10 mouse cellular contexts compared by ENCODE assay signal in genomic region chr6:29695290-29695674, GRCm38 (mm10). TPM values are rescaled to one million over a fixed set of nuclear protein-coding genes. Genes with fewer than 3 reads are reported as not detected.
DNase-seq lines count a peak whose midpoint lies in the region; ATAC-seq and TF ChIP-seq lines count a peak whose summit lies in the region.
"Had no signal": no experiment of that assay in that cellular context is flagged by ENCODE, and none has a peak within 500 bp of the region (broad histone marks: within the 10 kb centered on the region; RNA-seq: fewer than 3 reads in every experiment).

No protein-coding gene starts in this region.

- ATAC-seq in heart, embryonic 11.5 days (replicated peaks; ENCODE audit: insufficient number of reproducible peaks, low FRiP score, low TSS enrichment), result no peak
- ATAC-seq in neural tube, embryonic 12.5 days (ENCODE audit: low FRiP score, low read depth), result no peak
- no peak for ATAC-seq in limb, embryonic 13.5 days (ENCODE audit: low FRiP score, low read depth)
- no peak for ATAC-seq in neural tube, embryonic 14.5 days (ENCODE audit: low read depth)
- ATAC-seq: activated CD4-positive, CD25-positive, alpha-beta regulatory T cell, adult 4 months had no signal

- TF ChIP-seq CTCF in thymus, adult 2 months (IDR thresholded peaks at IDR 0.05; ENCODE audit: borderline replicate concordance, control insufficient read depth, extremely low read depth, insufficient read depth, low read length, poor library complexity), result no peak

- H3K9me3 ChIP-seq in heart, embryonic 11.5 days (replicated peaks; ENCODE audit: control insufficient read depth, low read length), result no peaks in the 10 kb centered on the region
- no peaks in the 10 kb centered on the region for H3K9me3 ChIP-seq in neural tube, embryonic 12.5 days
- H3K9me3 ChIP-seq in limb, embryonic 13.5 days, result no peaks in the 10 kb centered on the region
- no peaks in the 10 kb centered on the region for H3K9me3 ChIP-seq in neural tube, embryonic 14.5 days (ENCODE audit: control insufficient read depth, low read length)
- H3K9me3 ChIP-seq: limb, embryonic 15.5 days had no signal

- H3K27ac ChIP-seq in heart, embryonic 11.5 days (ENCODE audit: low read depth, low read length), result peak overlapping the region; percentile 66
- H3K27ac ChIP-seq in neural tube, embryonic 12.5 days, result no peak overlapping the region
- no peak overlapping the region for H3K27ac ChIP-seq in limb, embryonic 13.5 days
- no peak overlapping the region for H3K27ac ChIP-seq in neural tube, embryonic 14.5 days (ENCODE audit: low read depth, low read length)
- no peak overlapping the region for H3K27ac ChIP-seq in thymus, adult 2 months (ENCODE audit: control insufficient read depth, insufficient read depth, low read length)
- H3K27ac ChIP-seq: limb, embryonic 15.5 days had no signal

- H3K4me3 ChIP-seq in heart, embryonic 11.5 days (ENCODE audit: low read depth, low read length), result peak overlapping the region; percentile 85
- H3K4me3 ChIP-seq in neural tube, embryonic 12.5 days, result no peak overlapping the region
- no peak overlapping the region for H3K4me3 ChIP-seq in limb, embryonic 13.5 days
- no peak overlapping the region for H3K4me3 ChIP-seq in neural tube, embryonic 14.5 days (ENCODE audit: low read depth, low read length)
- H3K4me3 ChIP-seq in thymus, adult 2 months (ENCODE audit: control insufficient read depth, insufficient read depth, low read length), result no peak overlapping the region

- H3K9ac ChIP-seq in heart, embryonic 11.5 days (ENCODE audit: low read depth, low read length), result peak overlapping the region; percentile 90
- H3K9ac ChIP-seq in neural tube, embryonic 12.5 days, result no peak overlapping the region
- H3K9ac ChIP-seq in limb, embryonic 13.5 days, result no peak overlapping the region
- no peak overlapping the region for H3K9ac ChIP-seq in neural tube, embryonic 14.5 days (replicated peaks; ENCODE audit: low read depth, low read length)
- H3K9ac ChIP-seq: limb, embryonic 15.5 days had no signal

- no peak for TF ChIP-seq POLR2A in thymus, adult 2 months (IDR thresholded peaks at IDR 0.05; ENCODE audit: control insufficient read depth, extremely low read depth, insufficient read depth, low read length, poor library complexity)

- no peak for DNase-seq in heart, postnatal 36 days
- no peak for DNase-seq in neural tube, embryonic 10.5 days (ENCODE audit: extremely low spot score, low spot score)
- DNase-seq in right cerebral cortex, postnatal 10 days (ENCODE audit: low spot score in 2 of 2), result no peak
- no peak for DNase-seq in thymus, adult 2 months

- peak overlapping the region; percentile 99 for H3K4me2 ChIP-seq in heart, embryonic 11.5 days
- H3K4me2 ChIP-seq in neural tube, embryonic 12.5 days (replicated peaks), result peak overlapping the region; percentile 99; the same call in 1 of the 2 replicates
- peak overlapping the region; percentile 100; the same call in 1 of the 2 replicates for H3K4me2 ChIP-seq in limb, embryonic 13.5 days (replicated peaks)
- peak overlapping the region; percentile 100; the same call in 1 of the 2 replicates for H3K4me2 ChIP-seq in neural tube, embryonic 14.5 days (ENCODE audit: low read depth, low read length)

- intact Hi-C loops in heart, postnatal 36 days (cut with DNase I), result no loop called here

- H3K4me1 ChIP-seq in heart, embryonic 11.5 days (ENCODE audit: control insufficient read depth, insufficient read depth, low read length), result peaks cover 8% of the 10 kb centered on the region; the same call in 1 of the 2 replicates
- H3K4me1 ChIP-seq in neural tube, embryonic 12.5 days, result peaks cover 7% of the 10 kb centered on the region; the same call in 1 of the 2 replicates
- H3K4me1 ChIP-seq in limb, embryonic 13.5 days, result peaks cover 10% of the 10 kb centered on the region; the same call in 1 of the 2 replicates
- 0 out of 2 replicates have a peak, but pooled peaks cover 5% of the 10 kb centered on the region for H3K4me1 ChIP-seq in neural tube, embryonic 14.5 days (ENCODE audit: control insufficient read depth, insufficient read depth, low read length)
- peaks cover 8% of the 10 kb centered on the region for H3K4me1 ChIP-seq in thymus, adult 2 months (replicated peaks; ENCODE audit: control insufficient read depth, insufficient read depth, low read length)

- WGBS in heart, embryonic 11.5 days (ENCODE audit: insufficient replicate concordance), result 47% methylated on average over 3 of the region's 3 CpGs
- WGBS in neural tube, embryonic 12.5 days, result 61% methylated on average over 3 of the region's 3 CpGs
- WGBS in limb, embryonic 13.5 days, result 66% methylated on average over 3 of the region's 3 CpGs
- WGBS in neural tube, embryonic 14.5 days, result 47% methylated on average over 3 of the region's 3 CpGs
- WGBS in thymus, adult 2 months, result 95% methylated on average over 3 of the region's 3 CpGs

- peaks cover 19% of the 10 kb centered on the region for H3K27me3 ChIP-seq in heart, embryonic 11.5 days (ENCODE audit: control insufficient read depth, insufficient read depth, low read length)
- H3K27me3 ChIP-seq in neural tube, embryonic 12.5 days (replicated peaks), result peaks cover 19% of the 10 kb centered on the region
- H3K27me3 ChIP-seq in limb, embryonic 13.5 days, result peaks cover 50% of the 10 kb centered on the region
- peaks cover 4% of the 10 kb centered on the region; the same call in 1 of the 2 replicates for H3K27me3 ChIP-seq in neural tube, embryonic 14.5 days (ENCODE audit: control insufficient read depth, insufficient read depth, low read length)
- peaks cover 3% of the 10 kb centered on the region; the same call in 1 of the 2 replicates for H3K27me3 ChIP-seq in thymus, adult 2 months (ENCODE audit: control insufficient read depth, insufficient read depth, low read length)

- H3K36me3 ChIP-seq in heart, embryonic 11.5 days (ENCODE audit: control insufficient read depth, insufficient read depth, low read length), result no peaks in the 10 kb centered on the region
- H3K36me3 ChIP-seq in neural tube, embryonic 12.5 days, result no peaks in the 10 kb centered on the region
- no peaks in the 10 kb centered on the region for H3K36me3 ChIP-seq in limb, embryonic 13.5 days
- no peaks in the 10 kb centered on the region for H3K36me3 ChIP-seq in neural tube, embryonic 14.5 days (ENCODE audit: control insufficient read depth, insufficient read depth, low read length)
- no peaks in the 10 kb centered on the region for H3K36me3 ChIP-seq in thymus, adult 2 months (ENCODE audit: control insufficient read depth, insufficient read depth, low read length)
- H3K36me3 ChIP-seq: limb, embryonic 15.5 days had no signal

RNA-seq across cellular contexts. Expression of gene Tspan33, which starts 1.3 kb away (rescaled TPM):
- polyA plus RNA-seq in heart, embryonic 11.5 days (2014; fragmentation: Nextera tagmentation; extraction: Ambion mirVana), result 11.9 and 12.1 TPM in 2 replicates
- 1 to 10 TPM; 1.2 to 1.5 TPM for total RNA-seq in heart, postnatal 36 days (2021)
- polyA plus RNA-seq in neural tube, embryonic 12.5 days (2016; fragmentation: Nextera tagmentation; extraction: Ambion mirVana), result 6.1 and 6.9 TPM in 2 replicates
- 4.6 and 5.1 TPM in 2 replicates for polyA plus RNA-seq in limb, embryonic 13.5 days (2015; fragmentation: Nextera tagmentation; extraction: Ambion mirVana)
- 5.6 and 7.2 TPM in 2 replicates for polyA plus RNA-seq in neural tube, embryonic 14.5 days (2014; fragmentation: Nextera tagmentation; extraction: Ambion mirVana)
- polyA plus RNA-seq in thymus, adult 2 months (2012; rRNA removed), result 4.6 and 6.1 TPM in 2 replicates

RNA-seq across cellular contexts. Expression of gene Smo, which starts 40.0 kb away (rescaled TPM):
- 21.8 and 22.4 TPM in 2 replicates for polyA plus RNA-seq in heart, embryonic 11.5 days (2014; fragmentation: Nextera tagmentation; extraction: Ambion mirVana)
- 10 to 100 TPM in 1 of 2 experiments, 1 to 10 TPM in 1; 9.0 to 10.0 TPM for total RNA-seq in heart, postnatal 36 days (2021)
- 36.5 and 41.9 TPM in 2 replicates for polyA plus RNA-seq in neural tube, embryonic 12.5 days (2016; fragmentation: Nextera tagmentation; extraction: Ambion mirVana)
- polyA plus RNA-seq in limb, embryonic 13.5 days (2015; fragmentation: Nextera tagmentation; extraction: Ambion mirVana), result 55.4 and 58.5 TPM in 2 replicates
- polyA plus RNA-seq in neural tube, embryonic 14.5 days (2014; fragmentation: Nextera tagmentation; extraction: Ambion mirVana), result 9.2 and 14.5 TPM in 2 replicates
- 48.9 and 51.4 TPM in 2 replicates for polyA plus RNA-seq in thymus, adult 2 months (2012; rRNA removed)
